Mouse (Mus musculus) liver, embryonic 14.5 days (tissue): ENCODE measurements around the gene Erp27. TPM values are rescaled to one million over a fixed set of nuclear protein-coding genes. Genes with fewer than 3 reads are reported as not detected.

Experiments used
- ATAC-seq: fragments of 200-750 bp; cut with Nextera tagmentation; 2 replicates; pipeline ENCODE4 v1.8.0; 2017; ENCODE audit warnings: moderate number of reproducible peaks, mild to moderate bottlenecking, moderate library complexity; ENCODE audit not compliant: insufficient read depth
- DNase-seq, 3 experiments: peaks; one replicate each; pipeline ENCODE4 v3.0.0-alpha.2; 2012 to 2013; ENCODE audit warnings: low read depth in 3 of 3, low spot score in 3 of 3
- H3K27ac ChIP-seq: fragments of 300-500 bp; sonication (generic); 2 replicates; pipeline ENCODE4 v1.5.1; 2014; ENCODE audit warnings: moderate library complexity, mild to moderate bottlenecking, control low read depth, inconsistent platforms
- H3K27me3 ChIP-seq: fragments of 300-500 bp; sonication (generic); 2 replicates; pipeline ENCODE4 v1.6.1; 2014; ENCODE audit warnings: mild to moderate bottlenecking, low read length, moderate library complexity; ENCODE audit not compliant: control insufficient read depth, insufficient read depth
- H3K36me3 ChIP-seq: fragments of 300-500 bp; sonication (generic); replicated peaks from 2 replicates; pipeline ENCODE4 v1.6.1; 2014; ENCODE audit warnings: low read depth; ENCODE audit not compliant: control insufficient read depth, insufficient read depth
- H3K4me1 ChIP-seq, 2 experiments: fragments of 200-500 bp in 1 of 2; fragments of 300-500 bp in 1 of 2; sonication (generic) in 1 of 2; replicated peaks; 2 replicates each; pipeline ENCODE4 v1.6.1; 2012 to 2014; ENCODE audit warnings: antibody characterized with exemption in 1 of 2, inconsistent platforms in 1 of 2, low read length in 1 of 2; ENCODE audit not compliant: control insufficient read depth in 2 of 2, insufficient read depth in 2 of 2
- H3K4me2 ChIP-seq: fragments of 300-500 bp; sonication (generic); 2 replicates; pipeline ENCODE4 v1.6.1; 2014; ENCODE audit warnings: low read depth, mild to moderate bottlenecking, control low read depth, moderate library complexity
- H3K4me3 ChIP-seq, 2 experiments: fragments of 200-500 bp in 1 of 2; fragments of 300-500 bp in 1 of 2; sonication (generic) in 1 of 2; 2 replicates each; pipeline ENCODE4 v1.5.1; 2012 to 2014; ENCODE audit warnings: low read depth in 2 of 2, low read length in 2 of 2, mild to moderate bottlenecking in 2 of 2, control low read depth in 1 of 2, inconsistent platforms in 1 of 2, moderate library complexity in 1 of 2; ENCODE audit not compliant: insufficient read depth in 1 of 2
- H3K9ac ChIP-seq: fragments of 300-500 bp; sonication (generic); replicated peaks from 2 replicates; pipeline ENCODE4 v1.6.1; 2014; ENCODE audit warnings: mild to moderate bottlenecking, control low read depth, moderate library complexity
- H3K9me3 ChIP-seq: fragments of 300-500 bp; sonication (generic); 2 replicates; pipeline ENCODE4 v1.6.1; 2016; ENCODE audit warnings: low read length, mixed read lengths; ENCODE audit not compliant: control insufficient read depth
- CTCF ChIP-seq: IDR thresholded peaks from 2 replicates; pipeline ENCODE4 v1.5.1; 2016; ENCODE audit warnings: antibody characterized with exemption, low read depth, control low read depth
- EP300 ChIP-seq: IDR thresholded peaks from 2 replicates; pipeline ENCODE4 v1.6.1; 2016; ENCODE audit warnings: antibody characterized with exemption, low read depth
- WGBS: fragments of 180-500 bp; shearing (Covaris S2); extraction: QIAGEN DNeasy Blood & Tissue Kit; methylation state at CpG from one replicate; pipeline ENCODE4 v1.1.7; 2014; ENCODE audit not compliant: insufficient replicate concordance; 5-methylcytosine and 5-hydroxymethylcytosine counted together
- polyA plus RNA-seq, 2 experiments: library from polyadenylated mRNA; depleted of rRNA in 1 of 2; stranded (reverse) in 1 of 2; unstranded in 1 of 2; fragments of >200 nt; fragmentation: Nextera tagmentation in 1 of 2; extraction: Ambion mirVana in 1 of 2; gene quantifications; 2 replicates each; pipeline versions ENCODE4 v1.2.1 to v1.2.3; 2012 to 2014

Gene Erp27
- polyA plus RNA-seq, 2 experiments = 0.08 to 0.09 TPM

DNA sequence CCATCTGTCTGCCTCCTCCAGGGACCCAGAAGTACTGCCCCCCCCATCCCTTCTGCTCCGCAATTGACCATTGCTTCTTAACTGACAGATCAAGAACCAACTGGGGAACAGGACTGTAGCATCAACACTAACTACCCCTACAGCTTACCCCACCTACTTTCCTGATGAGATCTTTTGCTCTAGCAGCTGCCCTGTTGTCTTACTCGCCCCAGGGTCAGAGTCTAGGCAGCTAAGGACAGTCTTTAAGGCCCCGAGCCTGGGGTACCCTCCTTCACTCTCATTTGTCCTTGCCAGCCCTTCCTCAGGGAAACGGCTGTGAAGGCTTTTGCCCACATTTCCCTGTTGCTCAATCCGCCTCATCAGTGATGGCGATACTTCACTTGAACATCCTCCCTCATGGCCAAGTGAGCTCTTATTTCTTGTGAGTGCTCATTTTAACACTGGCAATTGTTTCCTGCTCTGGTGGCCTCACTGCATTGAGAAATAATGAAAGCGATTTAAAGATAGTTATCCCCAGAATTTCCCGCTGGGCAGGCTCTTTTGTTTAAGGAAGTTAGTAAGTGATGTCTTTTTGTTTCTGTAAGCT, 18.0 kb downstream of the Erp27 start:
- no peak overlapping the region for H3K4me3 ChIP-seq
- no peaks in the 10 kb centered on the region for H3K9me3 ChIP-seq
- no peaks in the 10 kb centered on the region for H3K36me3 ChIP-seq
- ATAC-seq (no peak), DNase-seq (no peak)
- WGBS = 36% methylated on average over 8 of the region's 8 CpGs
- TF ChIP-seq CTCF = no peak
- TF ChIP-seq EP300 = no peak
- no peak overlapping the region for H3K9ac ChIP-seq
- no peaks in the 10 kb centered on the region for H3K27me3 ChIP-seq
- peaks cover 0 to 9% of the 10 kb centered on the region in 2 experiments; a peak in 3 of 4 replicates for H3K4me1 ChIP-seq
- no peak overlapping the region for H3K27ac ChIP-seq
- no peak overlapping the region for H3K4me2 ChIP-seq

DNA sequence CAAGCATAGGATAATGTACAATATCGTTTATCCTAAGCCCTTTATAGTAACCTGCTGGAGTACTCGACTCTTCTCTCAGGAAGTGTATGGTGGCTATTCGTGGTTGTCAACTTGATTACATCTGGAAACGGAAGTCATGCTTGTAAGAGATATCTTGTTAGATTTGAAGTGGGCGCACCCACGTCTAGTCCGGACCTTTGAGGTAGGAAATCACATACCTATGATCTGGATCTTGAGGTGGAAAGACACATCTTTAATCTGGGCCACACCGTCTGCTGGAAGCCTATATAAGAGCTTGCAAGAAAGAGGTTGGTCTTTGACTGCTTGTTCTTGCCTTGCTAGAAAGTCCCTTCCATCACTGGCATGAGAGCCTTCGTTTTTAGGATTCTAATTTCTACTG, 19.5 kb downstream of the Erp27 start:
- no peak for TF ChIP-seq CTCF
- no peak for TF ChIP-seq EP300
- no peaks in the 10 kb centered on the region for H3K9me3 ChIP-seq
- H3K4me1 ChIP-seq = peaks cover 0 to 9% of the 10 kb centered on the region in 2 experiments; a peak in 3 of 4 replicates
- no peak overlapping the region for H3K27ac ChIP-seq
- DNase-seq (no peak), ATAC-seq (no peak)
- no peaks in the 10 kb centered on the region for H3K36me3 ChIP-seq
- H3K4me2 ChIP-seq = no peak overlapping the region
- no peaks in the 10 kb centered on the region for H3K27me3 ChIP-seq
- 26% methylated on average over 9 of the region's 9 CpGs for WGBS
- no peak overlapping the region for H3K9ac ChIP-seq
- H3K4me3 ChIP-seq = no peak overlapping the region

GRCm38 (mm10) chr6:136901010-136901409, 21.0 kb downstream of the Erp27 start:
- Histone ChIP-seq H3K4me3 (no peak overlapping the region), H3K27ac (no peak overlapping the region), H3K9me3 (no peaks in the 10 kb centered on the region), H3K9ac (no peak overlapping the region), H3K27me3 (no peaks in the 10 kb centered on the region), H3K4me1 (peaks cover 0 to 9% of the 10 kb centered on the region in 2 experiments; a peak in 3 of 4 replicates), H3K36me3 (no peaks in the 10 kb centered on the region), H3K4me2 (no peak overlapping the region)
- DNase-seq = no peak
- WGBS = 21% methylated on average over 2 of the region's 2 CpGs
- ATAC-seq = no peak
- TF ChIP-seq CTCF (no peak), EP300 (no peak)

DNA sequence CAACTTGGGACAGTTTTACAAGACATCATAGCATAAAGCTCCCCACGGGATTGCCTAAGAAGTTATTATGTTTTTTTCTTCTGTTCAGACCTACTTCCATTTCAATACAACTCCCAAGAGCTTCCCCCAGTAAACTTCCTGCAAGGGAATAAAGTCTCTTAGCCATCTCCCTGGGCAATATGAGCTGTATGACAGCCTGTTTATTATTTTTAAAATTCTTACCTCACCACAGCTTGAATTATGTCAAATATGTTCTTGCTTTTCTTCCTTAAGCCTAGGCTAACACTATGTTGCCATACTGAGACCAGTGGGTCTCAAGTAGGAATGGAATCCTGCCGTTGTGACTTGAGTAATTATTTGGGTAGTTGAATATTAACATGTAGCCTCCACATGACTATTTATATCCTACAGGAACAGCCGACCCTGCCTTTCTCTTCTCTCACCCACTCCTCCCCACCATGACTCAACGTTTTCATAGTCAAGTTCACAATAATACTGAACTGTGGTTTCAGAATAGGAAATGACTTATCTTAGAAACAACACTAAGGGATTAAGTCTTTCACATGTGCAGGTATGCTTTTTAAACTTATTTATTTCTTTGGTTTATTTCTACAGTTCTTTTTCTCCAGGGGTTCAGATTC, 21.5 kb downstream of the Erp27 start:
- Histone ChIP-seq H3K27me3 (no peaks in the 10 kb centered on the region), H3K9me3 (no peaks in the 10 kb centered on the region), H3K4me3 (no peak overlapping the region), H3K36me3 (no peaks in the 10 kb centered on the region), H3K4me1 (peaks cover 0 to 9% of the 10 kb centered on the region in 2 experiments; a peak in 3 of 4 replicates), H3K4me2 (no peak overlapping the region), H3K27ac (no peak overlapping the region), H3K9ac (no peak overlapping the region)
- WGBS = 20% methylated on average over 4 of the region's 4 CpGs
- DNase-seq = no peak
- ATAC-seq = no peak
- no peak for TF ChIP-seq EP300
- TF ChIP-seq CTCF = no peak

DNA sequence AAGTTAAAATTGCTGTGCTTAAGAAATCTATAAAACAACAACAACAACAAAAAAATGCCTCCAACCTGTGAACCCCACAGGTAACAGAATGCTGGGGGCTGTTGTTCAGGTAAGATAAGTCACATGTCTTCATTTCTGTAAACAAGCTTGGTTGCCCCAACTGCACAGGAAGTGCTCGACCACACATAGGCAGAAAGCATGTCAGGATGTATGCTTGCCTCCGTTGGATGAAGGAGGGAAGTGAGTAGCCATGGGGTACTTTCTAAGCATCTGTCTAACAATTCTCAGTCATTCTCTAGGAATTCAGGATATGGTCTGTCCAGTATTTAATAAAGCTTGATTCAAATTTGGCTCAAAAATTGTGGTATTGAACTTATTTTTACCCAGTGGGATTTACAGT, 23.0 kb downstream of the Erp27 start:
- Histone ChIP-seq H3K4me2 (no peak overlapping the region), H3K27me3 (no peaks in the 10 kb centered on the region), H3K27ac (no peak overlapping the region), H3K36me3 (no peaks in the 10 kb centered on the region), H3K4me3 (no peak overlapping the region), H3K9ac (no peak overlapping the region), H3K4me1 (peaks cover 0 to 9% of the 10 kb centered on the region in 2 experiments; a peak in 3 of 4 replicates), H3K9me3 (no peaks in the 10 kb centered on the region)
- no peak for DNase-seq
- TF ChIP-seq EP300 (no peak), CTCF (no peak)
- ATAC-seq = no peak
- 13% methylated on average over 2 of the region's 2 CpGs for WGBS
